Mouse (Mus musculus) gastrocnemius, postnatal 36 days (tissue): ENCODE results near the gene Ttc28. TPM values are rescaled to one million over a fixed set of nuclear protein-coding genes. Genes with fewer than 3 reads are reported as not detected.

Experiments
- DNase-seq, 2 experiments: peaks; one replicate each; pipeline ENCODE4 v3.0.0; 2022
- intact Hi-C: fragments of 180-260 bp; cut with DNase I; formaldehyde crosslinking; loops from one replicate; pipeline ENCODE4 v1.15.1; 2025
- total RNA-seq, 2 experiments: library from RNA; stranded (reverse); gene quantifications; 2 replicates each; pipeline ENCODE4 v1.2.3; 2021

The Ttc28 gene
- total RNA-seq, 2 experiments from 2014 or later = 12.6 to 13.9 TPM

GRCm38 (mm10) chr5:111218998-111219397 is 339.4 kb downstream of the Ttc28 start:
- DNase-seq = no peak
- intact Hi-C loops = no loop called here

GRCm38 (mm10) chr5:111220679-111221380 is 341.2 kb downstream of the Ttc28 start:
- no peak for DNase-seq
- intact Hi-C loops = no loop called here

GRCm38 (mm10) chr5:111222820-111223219 is 343.2 kb downstream of the Ttc28 start:
- intact Hi-C loops = no loop called here
- no peak for DNase-seq

- intact Hi-C loops = no loop called here
- DNase-seq = no peak
Observed at GRCm38 (mm10) chr5:111225306-111225705, 345.7 kb downstream of the Ttc28 start.

GRCm38 (mm10) chr5:111226486-111226885 is 346.9 kb downstream of the Ttc28 start:
- DNase-seq = no peak
- intact Hi-C loops = no loop called here

- intact Hi-C loops = no loop called here
- no peak for DNase-seq
Observed at GRCm38 (mm10) chr5:111227850-111228249, 348.2 kb downstream of the Ttc28 start.

- intact Hi-C loops = no loop called here
Observed at GRCm38 (mm10) chr5:111228302-111229040, 348.9 kb downstream of the Ttc28 start.

GRCm38 (mm10) chr5:111229041-111229394 is 349.4 kb downstream of the Ttc28 start:
- intact Hi-C loops = no loop called here
- no peak for DNase-seq

More at GRCm38 (mm10) chr5:111228302-111229040, 348.9 kb downstream of the Ttc28 start:
- DNase-seq = no peak

- no peak for DNase-seq
- intact Hi-C loops = no loop called here
Observed at GRCm38 (mm10) chr5:111229671-111230070, 350.1 kb downstream of the Ttc28 start.

GRCm38 (mm10) chr5:111231044-111231443 is 351.4 kb downstream of the Ttc28 start:
- intact Hi-C loops = no loop called here
- no peak for DNase-seq

GRCm38 (mm10) chr5:111231769-111232168 is 352.2 kb downstream of the Ttc28 start:
- DNase-seq = no peak
- intact Hi-C loops = no loop called here

GRCm38 (mm10) chr5:111233022-111233709 is 353.6 kb downstream of the Ttc28 start:
- DNase-seq = no peak
- intact Hi-C loops = no loop called here

GRCm38 (mm10) chr5:111235131-111235530 is 355.5 kb downstream of the Ttc28 start:
- peak; percentile 60 to 70 for DNase-seq
- intact Hi-C loops = no loop called here

GRCm38 (mm10) chr5:111237176-111237636 is 357.6 kb downstream of the Ttc28 start:
- intact Hi-C loops = no loop called here
- no peak for DNase-seq

GRCm38 (mm10) chr5:111239223-111239622 is 359.6 kb downstream of the Ttc28 start:
- no peak for DNase-seq
- intact Hi-C loops = no loop called here

- intact Hi-C loops = no loop called here
- peak in 1 of 2 experiments; percentile 41 for DNase-seq
Observed at GRCm38 (mm10) chr5:111243447-111244040, 363.9 kb downstream of the Ttc28 start.

GRCm38 (mm10) chr5:111244061-111244460 is 364.5 kb downstream of the Ttc28 start:
- intact Hi-C loops = no loop called here

GRCm38 (mm10) chr5:111247571-111248265 is 368.1 kb downstream of the Ttc28 start:
- intact Hi-C loops = no loop called here
- DNase-seq = no peak

More at GRCm38 (mm10) chr5:111244061-111244460, 364.5 kb downstream of the Ttc28 start:
- no peak for DNase-seq

GRCm38 (mm10) chr5:111252147-111252546 is 372.5 kb downstream of the Ttc28 start:
- no peak for DNase-seq
- intact Hi-C loops = no loop called here

GRCm38 (mm10) chr5:111254362-111254761 is 374.8 kb downstream of the Ttc28 start:
- DNase-seq = no peak
- intact Hi-C loops = no loop called here
